Mouse (Mus musculus) ES-Bruce4 (cell line): ENCODE measurements around the gene Erc2. TPM values are rescaled to one million over a fixed set of nuclear protein-coding genes. Genes with fewer than 3 reads are reported as not detected.

Experiments used
- H3K27ac ChIP-seq: 2 replicates; pipeline ENCODE4 v1.5.1; 2012; ENCODE audit warnings: low read length, inconsistent platforms; ENCODE audit not compliant: insufficient read depth
- H3K27me3 ChIP-seq: 2 replicates; pipeline ENCODE4 v1.6.1; 2012; ENCODE audit warnings: mild to moderate bottlenecking, low read length, inconsistent platforms; ENCODE audit not compliant: control insufficient read depth, poor library complexity, insufficient read depth, severe bottlenecking
- H3K36me3 ChIP-seq: 2 replicates; pipeline ENCODE4 v1.6.1; 2012; ENCODE audit warnings: inconsistent platforms, mild to moderate bottlenecking, low read length, moderate library complexity; ENCODE audit not compliant: control insufficient read depth, poor library complexity, insufficient read depth, severe bottlenecking
- H3K4me1 ChIP-seq: one replicate; pipeline ENCODE4 v1.8.1; 2011; ENCODE audit warnings: low read length; ENCODE audit not compliant: control insufficient read depth, insufficient read depth
- H3K4me3 ChIP-seq: 2 replicates; pipeline ENCODE4 v1.5.1; 2011; ENCODE audit warnings: low read depth, mild to moderate bottlenecking, low read length
- H3K9ac ChIP-seq: 2 replicates; pipeline ENCODE4 v1.6.1; 2012; ENCODE audit warnings: low read depth, mild to moderate bottlenecking, inconsistent platforms; ENCODE audit not compliant: poor library complexity, severe bottlenecking
- H3K9me3 ChIP-seq: replicated peaks from 2 replicates; pipeline ENCODE4 v1.6.1; 2012; ENCODE audit warnings: mild to moderate bottlenecking, low read length, inconsistent platforms; ENCODE audit not compliant: control insufficient read depth, poor library complexity, insufficient read depth, severe bottlenecking
- CTCF ChIP-seq: IDR thresholded peaks from one replicate; pipeline ENCODE4 v1.8.1; 2011; ENCODE audit warnings: low read depth, low read length
- EP300 ChIP-seq: IDR thresholded peaks from 2 replicates; pipeline ENCODE4 v1.6.1; 2011; ENCODE audit warnings: low read depth, low read length; ENCODE audit not compliant: insufficient read depth
- POLR2A ChIP-seq: IDR thresholded peaks from one replicate; pipeline ENCODE4 v1.8.1; 2011; ENCODE audit warnings: low read length; ENCODE audit not compliant: insufficient read depth
- polyA plus RNA-seq: library from polyadenylated mRNA; stranded (reverse); fragments of >200 nt; gene quantifications from 2 replicates; pipeline ENCODE4 v1.2.4, GENCODE M21; 2011; ENCODE audit warnings: low read depth; ENCODE audit not compliant: missing spikeins, insufficient read depth, insufficient read length

Gene Erc2
- polyA plus RNA-seq, 1 experiment: 10.0 TPM

- H3K9ac ChIP-seq: no peak overlapping the region
- H3K4me3 ChIP-seq: no peak overlapping the region
- no peaks in the 10 kb centered on the region for H3K36me3 ChIP-seq
- H3K27me3 ChIP-seq: no peaks in the 10 kb centered on the region; the same call in 1 of the 2 replicates
- no peak for TF ChIP-seq CTCF
- no peak for TF ChIP-seq POLR2A
- no peak for TF ChIP-seq EP300
- H3K9me3 ChIP-seq: no peaks in the 10 kb centered on the region
- no peaks in the 10 kb centered on the region for H3K4me1 ChIP-seq
- H3K27ac ChIP-seq: no peak overlapping the region
These were observed 533.5 kb downstream of the Erc2 start for GRCm38 (mm10) chr14:28155706-28156105.

GRCm38 (mm10) chr14:28160852-28161251 is 538.6 kb downstream of the Erc2 start:
- no peak overlapping the region for H3K9ac ChIP-seq
- no peaks in the 10 kb centered on the region for H3K36me3 ChIP-seq
- no peaks in the 10 kb centered on the region for H3K9me3 ChIP-seq
- no peaks in the 10 kb centered on the region; the same call in 1 of the 2 replicates for H3K27me3 ChIP-seq
- H3K4me3 ChIP-seq: no peak overlapping the region
- H3K4me1 ChIP-seq: no peaks in the 10 kb centered on the region
- TF ChIP-seq POLR2A (no peak), CTCF (no peak), EP300 (no peak)
- H3K27ac ChIP-seq: no peak overlapping the region

GRCm38 (mm10) chr14:28164642-28165408 is 542.6 kb downstream of the Erc2 start:
- TF ChIP-seq POLR2A: no peak
- no peak overlapping the region for H3K4me3 ChIP-seq
- no peak overlapping the region for H3K27ac ChIP-seq

GRCm38 (mm10) chr14:28165621-28166211 is 543.5 kb downstream of the Erc2 start:
- H3K36me3 ChIP-seq: no peaks in the 10 kb centered on the region
- H3K9ac ChIP-seq: no peak overlapping the region
- no peaks in the 10 kb centered on the region for H3K4me1 ChIP-seq
- H3K9me3 ChIP-seq: no peaks in the 10 kb centered on the region
- H3K4me3 ChIP-seq: no peak overlapping the region
- TF ChIP-seq EP300 (no peak), CTCF (no peak), POLR2A (no peak)
- H3K27ac ChIP-seq: no peak overlapping the region
- no peaks in the 10 kb centered on the region for H3K27me3 ChIP-seq

More at GRCm38 (mm10) chr14:28164642-28165408, 542.6 kb downstream of the Erc2 start:
- Histone ChIP-seq H3K27me3 (no peaks in the 10 kb centered on the region), H3K9me3 (no peaks in the 10 kb centered on the region), H3K4me1 (no peaks in the 10 kb centered on the region), H3K9ac (no peak overlapping the region), H3K36me3 (no peaks in the 10 kb centered on the region)

GRCm38 (mm10) chr14:28170711-28171110 is 548.5 kb downstream of the Erc2 start:
- TF ChIP-seq POLR2A: no peak
- no peak for TF ChIP-seq CTCF
- TF ChIP-seq EP300: no peak
- Histone ChIP-seq H3K4me1 (no peaks in the 10 kb centered on the region), H3K27me3 (no peaks in the 10 kb centered on the region), H3K9ac (no peak overlapping the region), H3K36me3 (no peaks in the 10 kb centered on the region), H3K4me3 (no peak overlapping the region), H3K9me3 (no peaks in the 10 kb centered on the region), H3K27ac (no peak overlapping the region)

GRCm38 (mm10) chr14:28171364-28171763 is 549.1 kb downstream of the Erc2 start:
- Histone ChIP-seq H3K9me3 (no peaks in the 10 kb centered on the region), H3K9ac (no peak overlapping the region), H3K27me3 (no peaks in the 10 kb centered on the region), H3K4me1 (no peaks in the 10 kb centered on the region), H3K36me3 (no peaks in the 10 kb centered on the region), H3K4me3 (no peak overlapping the region), H3K27ac (no peak overlapping the region)
- TF ChIP-seq CTCF: no peak
